Mouse (Mus musculus) ES-E14 (cell line): ENCODE measurements around the gene Spop. TPM values are rescaled to one million over a fixed set of nuclear protein-coding genes. Genes with fewer than 3 reads are reported as not detected.

Experiments
- DNase-seq: peaks from one replicate; pipeline ENCODE4 v3.0.0-alpha.2; 2013; ENCODE audit warnings: low read depth, low spot score
- H3K27ac ChIP-seq: 2 replicates; pipeline ENCODE4 v1.5.1; 2012; ENCODE audit warnings: low read depth, mild to moderate bottlenecking, low read length, moderate library complexity, mixed read lengths; ENCODE audit not compliant: poor library complexity, insufficient read depth, severe bottlenecking
- H3K36me3 ChIP-seq: 2 replicates; pipeline ENCODE4 v1.6.1; 2012; ENCODE audit warnings: mild to moderate bottlenecking, low read length, moderate library complexity, mixed read lengths; ENCODE audit not compliant: control insufficient read depth, poor library complexity, insufficient read depth, severe bottlenecking
- H3K4me1 ChIP-seq, 2 experiments: fragments of 150-350 bp in 1 of 2; sonication (generic) in 1 of 2; 2 replicates each; pipeline ENCODE4 v1.6.1; 2012; ENCODE audit warnings: low read length in 2 of 2, mild to moderate bottlenecking in 1 of 2, mixed read lengths in 1 of 2; ENCODE audit not compliant: control insufficient read depth in 2 of 2, insufficient read depth in 2 of 2, poor library complexity in 1 of 2
- H3K4me3 ChIP-seq, 2 experiments: fragments of 150-350 bp in 1 of 2; sonication (generic) in 1 of 2; 2 replicates each; pipeline ENCODE4 v1.5.1; 2012; ENCODE audit warnings: low read length in 2 of 2, low read depth in 1 of 2, mild to moderate bottlenecking in 1 of 2, mixed read lengths in 1 of 2; ENCODE audit not compliant: insufficient read depth in 1 of 2, poor library complexity in 1 of 2, severe bottlenecking in 1 of 2
- H3K9ac ChIP-seq: 2 replicates; pipeline ENCODE4 v1.6.1; 2012; ENCODE audit warnings: low read depth, mild to moderate bottlenecking, low read length, mixed read lengths; ENCODE audit not compliant: poor library complexity, insufficient read depth, severe bottlenecking
- H3K9me3 ChIP-seq: fragments of 150-350 bp; sonication (generic); 2 replicates; pipeline ENCODE4 v1.6.1; 2012; ENCODE audit warnings: low read depth, mild to moderate bottlenecking, low read length; ENCODE audit not compliant: control insufficient read depth, insufficient read depth
- CHD2 ChIP-seq: IDR thresholded peaks from 2 replicates; pipeline ENCODE4 v1.6.1; 2014; ENCODE audit warnings: mild to moderate bottlenecking, low read depth, low read length, inconsistent platforms
- HCFC1 ChIP-seq: IDR thresholded peaks from 2 replicates; pipeline ENCODE4 v1.6.1; 2012; ENCODE audit warnings: low read length, inconsistent platforms, borderline replicate concordance; ENCODE audit not compliant: insufficient read depth
- MAFK ChIP-seq: IDR thresholded peaks from 2 replicates; pipeline ENCODE4 v1.6.1; 2014; ENCODE audit warnings: mild to moderate bottlenecking, low read depth, low read length, inconsistent platforms; ENCODE audit not compliant: insufficient read depth
- ZC3H11A ChIP-seq: IDR thresholded peaks from 2 replicates; pipeline ENCODE4 v1.6.1; 2012; ENCODE audit warnings: low read depth, mild to moderate bottlenecking, inconsistent platforms, low read length, borderline replicate concordance
- ZNF384 ChIP-seq: IDR thresholded peaks from 2 replicates; pipeline ENCODE4 v1.6.1; 2012; ENCODE audit warnings: low read depth, low read length, inconsistent platforms
- in situ Hi-C, 2 experiments: fragments of 600-800 bp; cut with MboI; formaldehyde crosslinking; loops; one replicate each; pipeline ENCODE4 v1.15.1; 2025; ENCODE audit warnings: low sequenced_read_pairs in 2 of 2, inconsistent platforms in 1 of 2; ENCODE audit not compliant: unreplicated experiment in 2 of 2
- total RNA-seq: library from RNA; depleted of rRNA; stranded (reverse); fragments of 300-350 nt; gene quantifications from 2 replicates; pipeline ENCODE4 v1.2.3, GENCODE M21; 2012

The Spop gene
- total RNA-seq, 1 experiment, result 30.8 TPM

DNA sequence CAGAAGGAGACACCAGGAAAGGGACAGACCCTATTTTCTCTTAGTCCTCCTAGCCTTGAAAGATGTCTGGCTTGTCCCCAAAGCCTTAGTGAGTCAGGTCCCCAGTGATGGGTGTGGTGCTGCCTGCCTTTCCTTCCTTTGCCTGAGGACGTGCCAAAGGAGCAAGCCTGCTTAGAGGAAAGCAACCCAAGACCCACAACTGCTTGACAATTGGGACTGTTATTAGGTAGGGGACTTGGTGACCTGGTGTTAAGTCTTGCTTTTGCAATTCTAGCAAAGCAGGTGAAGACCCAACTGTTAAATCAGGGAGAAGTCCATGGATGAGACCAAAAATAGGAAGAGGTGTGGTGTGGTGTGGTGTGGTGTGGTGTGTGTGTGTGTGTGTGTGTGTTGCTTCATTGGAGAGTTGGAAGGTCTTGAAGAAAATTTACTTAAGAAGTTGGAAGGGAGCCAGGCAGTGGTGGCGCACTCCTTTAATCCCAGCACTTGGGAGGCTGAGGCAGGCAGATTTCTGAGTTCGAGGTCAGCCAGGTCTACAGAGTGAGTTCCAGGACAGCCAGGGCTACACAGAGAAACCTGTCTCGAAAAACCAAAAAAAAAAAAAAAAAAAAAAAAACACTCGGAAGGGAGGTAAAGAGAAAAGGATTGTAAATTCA is 30.4 kb upstream of the Spop start:
- H3K27ac ChIP-seq, result no peak overlapping the region
- no peak for DNase-seq
- H3K9me3 ChIP-seq, result no peaks in the 10 kb centered on the region
- no peaks in the 10 kb centered on the region for H3K4me1 ChIP-seq
- H3K4me3 ChIP-seq, result no peak overlapping the region
- TF ChIP-seq ZC3H11A (no peak), MAFK (no peak), HCFC1 (no peak), ZNF384 (no peak), CHD2 (no peak)
- H3K36me3 ChIP-seq, result peaks cover 33% of the 10 kb centered on the region
- in situ Hi-C loops, result no loop called here
- no peak overlapping the region for H3K9ac ChIP-seq

GRCm38 (mm10) chr11:95384004-95384318 is 29.9 kb upstream of the Spop start:
- H3K4me1 ChIP-seq, result no peaks in the 10 kb centered on the region
- no peak overlapping the region for H3K27ac ChIP-seq
- peaks cover 31% of the 10 kb centered on the region for H3K36me3 ChIP-seq
- H3K4me3 ChIP-seq, result peak overlapping the region in 1 of 2 experiments; percentile 15; a peak in 2 of 4 replicates
- in situ Hi-C loops, result no loop called here
- no peak overlapping the region for H3K9ac ChIP-seq
- DNase-seq, result no peak
- TF ChIP-seq ZNF384, result no peak
- no peak for TF ChIP-seq HCFC1
- TF ChIP-seq ZC3H11A, result no peak
- no peak for TF ChIP-seq CHD2
- TF ChIP-seq MAFK, result no peak
- no peaks in the 10 kb centered on the region for H3K9me3 ChIP-seq

DNA sequence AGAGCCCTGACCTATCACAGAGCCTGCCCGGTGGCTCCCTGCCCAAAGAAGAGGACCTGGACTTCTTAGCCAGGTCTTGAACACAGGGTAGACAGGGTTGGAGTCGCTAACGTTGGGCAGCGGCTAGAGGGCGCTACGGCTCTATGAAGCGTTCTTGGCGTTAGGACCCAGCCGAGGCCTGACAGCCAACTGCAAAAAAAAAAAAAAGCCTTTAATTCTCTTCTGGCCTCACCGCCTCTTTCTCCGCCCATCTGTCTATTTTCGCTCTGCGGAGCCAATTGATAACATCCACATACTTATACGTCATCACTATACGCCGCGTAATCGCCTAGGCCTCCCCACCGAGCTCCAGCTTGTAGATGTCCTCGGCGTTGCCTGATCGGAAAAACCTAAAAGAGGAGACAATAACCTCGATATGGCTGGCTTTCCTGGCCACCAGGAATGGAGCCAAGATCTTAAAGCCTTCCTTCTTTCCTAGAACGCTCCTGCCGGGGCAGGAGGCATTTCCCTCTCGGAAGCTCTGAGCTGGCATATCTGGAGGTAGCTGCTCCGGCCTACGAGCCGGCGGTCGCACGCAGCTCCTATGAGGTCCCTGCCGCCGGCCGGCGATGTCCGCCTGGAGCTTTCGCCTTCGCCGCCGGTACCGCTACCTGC is 29.4 kb upstream of the Spop start, which contains the start of gene Slc35b1:
Gene Slc35b1, plus strand, starts transcription at position 374 of the 654 bp plus-strand sequence.
- in situ Hi-C loops, result no loop called here
- no peaks in the 10 kb centered on the region for H3K4me1 ChIP-seq
- H3K27ac ChIP-seq, result peak within 1 kb of the TSS; percentile 88
- DNase-seq, result peak; percentile 99
- H3K36me3 ChIP-seq, result peaks cover 35% of the 10 kb centered on the region
- H3K4me3 ChIP-seq, result peak within 1 kb of the TSS; percentile 57 to 85
- no peak for TF ChIP-seq CHD2
- peak; percentile 74; the same call in 1 of the 2 replicates for TF ChIP-seq ZC3H11A
- 0 out of 2 replicates have a peak, but pooled peaks have one; percentile 40 for TF ChIP-seq MAFK
- TF ChIP-seq HCFC1, result peak; percentile 80
- peak; percentile 100 for TF ChIP-seq ZNF384
- no peaks in the 10 kb centered on the region for H3K9me3 ChIP-seq
- H3K9ac ChIP-seq, result peak within 1 kb of the TSS; percentile 97

DNA sequence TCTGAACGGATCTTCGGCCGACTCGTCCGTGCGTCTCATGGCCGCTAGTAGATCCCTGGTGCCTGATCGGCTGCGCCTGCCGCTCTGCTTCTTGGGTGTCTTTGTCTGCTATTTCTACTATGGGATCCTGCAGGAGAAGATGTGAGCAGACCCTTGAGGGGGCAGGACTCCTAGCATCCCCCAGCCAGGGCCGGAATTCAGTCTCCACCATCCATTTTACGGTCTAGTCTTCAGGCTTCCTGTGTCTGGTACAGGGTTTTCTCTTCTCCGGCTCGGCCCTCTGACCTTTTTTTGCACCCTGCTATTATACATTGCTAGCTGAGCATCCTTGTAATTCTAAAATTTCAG is 28.9 kb upstream of the Spop start:
- peak overlapping the region; percentile 57 to 85 for H3K4me3 ChIP-seq
- in situ Hi-C loops, result loop anchor here in 1 of 2 experiments (5.0 kb wide), 1 partner anchor 137 kb away; no protein-coding TSS in a partner anchor
- H3K27ac ChIP-seq, result 0 out of 2 replicates have a peak overlapping the region, but pooled peaks have one; percentile 16
- DNase-seq, result no peak
- peaks cover 38% of the 10 kb centered on the region for H3K36me3 ChIP-seq
- H3K9ac ChIP-seq, result peak overlapping the region; percentile 97
- TF ChIP-seq HCFC1 (no peak), ZC3H11A (no peak), ZNF384 (no peak), MAFK (no peak), CHD2 (no peak)
- no peaks in the 10 kb centered on the region for H3K4me1 ChIP-seq
- no peaks in the 10 kb centered on the region for H3K9me3 ChIP-seq
